Mouse (Mus musculus) embryonic stem cell, embryonic (primary cell): ENCODE measurements around the gene Il12rb2.

ENCODE experiments used
- CTCF ChIA-PET, 4 experiments: fragments of 300-600 bp in 2 of 4; fragments of 350-600 bp in 2 of 4; sonication (Branson Sonifier 250); formaldehyde crosslinking; loops; one replicate each; lab custom pipeline; 2022; ENCODE audit warnings: inconsistent platforms in 2 of 4; lab: Charles Lee
- POLR2A ChIA-PET, 4 experiments: fragments of 300-600 bp in 2 of 4; fragments of 350-600 bp in 2 of 4; sonication (Branson Sonifier 250); formaldehyde crosslinking; loops; one replicate each; lab custom pipeline; 2022; ENCODE audit warnings: antibody characterized with exemption in 4 of 4, inconsistent platforms in 1 of 4; lab: Charles Lee

The Il12rb2 gene

GRCm38 (mm10) chr6:67375982-67376391 is at the start of gene Il12rb2:
TSS of gene Il12rb2 (minus strand) at chr6:67376188.
- ChIA-PET CTCF (no interaction called here), POLR2A (no interaction called here)

- ChIA-PET CTCF (no interaction called here), POLR2A (interaction anchor here in 1 of 4 experiments (1.0 kb wide), 1 partner anchor 128 kb away, joined by 3 read pairs; no protein-coding TSS in a partner anchor)
Observed at GRCm38 (mm10) chr6:67421761-67422160, 45.8 kb upstream of the Il12rb2 start.

- CTCF ChIA-PET: no interaction called here
Observed at GRCm38 (mm10) chr6:67416557-67416956, 40.6 kb upstream of the Il12rb2 start.

GRCm38 (mm10) chr6:67415276-67415675 is 39.3 kb upstream of the Il12rb2 start:
- ChIA-PET POLR2A (interaction anchor here in 1 of 4 experiments (1.7 kb wide), 1 partner anchor 10 kb away, joined by 4 read pairs; no protein-coding TSS in a partner anchor), CTCF (no interaction called here)

More at GRCm38 (mm10) chr6:67416557-67416956, 40.6 kb upstream of the Il12rb2 start:
- POLR2A ChIA-PET: interaction anchor here in 1 of 4 experiments (0.6 to 1.7 kb wide), 3 partner anchors 11 to 423 kb away, joined by 3 to 5 read pairs (median 4); no protein-coding TSS in a partner anchor

- ChIA-PET CTCF (no interaction called here), POLR2A (no interaction called here)
Observed at GRCm38 (mm10) chr6:67413378-67413777, 37.4 kb upstream of the Il12rb2 start.

- CTCF ChIA-PET: no interaction called here
- POLR2A ChIA-PET: interaction anchor here in 1 of 4 experiments (1.1 kb wide), 1 partner anchor 10 kb away, joined by 4 read pairs; no protein-coding TSS in a partner anchor
Observed at GRCm38 (mm10) chr6:67405281-67405682, 29.3 kb upstream of the Il12rb2 start.

- CTCF ChIA-PET: no interaction called here
- POLR2A ChIA-PET: no interaction called here
Observed at GRCm38 (mm10) chr6:67399551-67399950, 23.6 kb upstream of the Il12rb2 start.

GRCm38 (mm10) chr6:67365785-67366184 is 10.2 kb downstream of the Il12rb2 start:
- CTCF ChIA-PET: no interaction called here
- POLR2A ChIA-PET: no interaction called here

- ChIA-PET CTCF (interaction anchor here in 2 of 4 experiments (0.6 to 1.5 kb wide), 3 partner anchors 103 to 529 kb away, joined by 3 to 12 read pairs (median 3); no protein-coding TSS in a partner anchor), POLR2A (no interaction called here)
Observed at GRCm38 (mm10) chr6:67348065-67348464, 27.9 kb downstream of the Il12rb2 start.

- ChIA-PET CTCF (no interaction called here), POLR2A (interaction anchor here in 1 of 4 experiments (0.9 kb wide), 1 partner anchor 122 kb away, joined by 3 read pairs; no protein-coding TSS in a partner anchor)
Observed at GRCm38 (mm10) chr6:67339494-67339893, 36.5 kb downstream of the Il12rb2 start.

GRCm38 (mm10) chr6:67337943-67338342 is 38.0 kb downstream of the Il12rb2 start:
- CTCF ChIA-PET: no interaction called here
- POLR2A ChIA-PET: no interaction called here

GRCm38 (mm10) chr6:67323788-67324187 is 52.2 kb downstream of the Il12rb2 start:
- POLR2A ChIA-PET: interaction anchor here in 1 of 4 experiments (1.1 kb wide), 1 partner anchor 15 kb away, joined by 3 read pairs; no protein-coding TSS in a partner anchor

GRCm38 (mm10) chr6:67318451-67318850 is 57.5 kb downstream of the Il12rb2 start:
- ChIA-PET POLR2A (interaction anchor here (0.6 to 3.4 kb wide), 23 partner anchors 9 to 308 kb away, joined by 3 to 20 read pairs (median 4); no protein-coding TSS in a partner anchor), CTCF (interaction anchor here (0.5 to 4.7 kb wide), 56 partner anchors 9 to 482 kb away, joined by 3 to 78 read pairs (median 5); partner anchors contain the start of gene Gadd45a (in 2 of the 4))

More at GRCm38 (mm10) chr6:67323788-67324187, 52.2 kb downstream of the Il12rb2 start:
- CTCF ChIA-PET: no interaction called here

GRCm38 (mm10) chr6:67317827-67318338 is 58.1 kb downstream of the Il12rb2 start:
- POLR2A ChIA-PET: interaction anchor here in 3 of 4 experiments (0.7 to 3.4 kb wide), 21 partner anchors 9 to 281 kb away, joined by 3 to 20 read pairs (median 4); partner anchors contain the start of gene Serbp1 (in 1 of the 3)
- CTCF ChIA-PET: interaction anchor here (0.5 to 4.7 kb wide), 43 partner anchors 9 to 481 kb away, joined by 3 to 78 read pairs (median 5); partner anchors contain the start of gene Gadd45a (in 1 of the 4)

- POLR2A ChIA-PET: interaction anchor here in 3 of 4 experiments (0.7 to 3.4 kb wide), 12 partner anchors 8 to 148 kb away, joined by 3 to 20 read pairs (median 4); partner anchors contain the start of gene Serbp1 (in 1 of the 3)
- CTCF ChIA-PET: interaction anchor here (0.6 to 4.7 kb wide), 8 partner anchors 8 to 201 kb away, joined by 3 to 78 read pairs (median 15); no protein-coding TSS in a partner anchor
Observed at GRCm38 (mm10) chr6:67317068-67317467, 58.9 kb downstream of the Il12rb2 start.

- ChIA-PET POLR2A (interaction anchor here in 3 of 4 experiments (0.7 to 1.5 kb wide), 8 partner anchors 9 to 282 kb away, joined by 3 to 4 read pairs (median 3); no protein-coding TSS in a partner anchor), CTCF (no interaction called here)
Observed at GRCm38 (mm10) chr6:67314697-67315096, 61.3 kb downstream of the Il12rb2 start.

GRCm38 (mm10) chr6:67309752-67310151 is 66.2 kb downstream of the Il12rb2 start:
- CTCF ChIA-PET: interaction anchor here in 3 of 4 experiments (0.6 to 2.2 kb wide), 4 partner anchors 8 to 242 kb away, joined by 3 to 16 read pairs (median 9); no protein-coding TSS in a partner anchor
- POLR2A ChIA-PET: interaction anchor here in 3 of 4 experiments (0.5 to 20.3 kb wide), 8 partner anchors 8 to 269 kb away, joined by 3 to 236 read pairs (median 4); no protein-coding TSS in a partner anchor

GRCm38 (mm10) chr6:67308994-67309393 is 67.0 kb downstream of the Il12rb2 start:
- ChIA-PET POLR2A (interaction anchor here in 3 of 4 experiments (0.8 to 20.3 kb wide), 14 partner anchors 9 to 170 kb away, joined by 3 to 236 read pairs (median 4); no protein-coding TSS in a partner anchor), CTCF (interaction anchor here (0.7 to 2.2 kb wide), 7 partner anchors 9 to 243 kb away, joined by 3 to 16 read pairs (median 4); no protein-coding TSS in a partner anchor)

- CTCF ChIA-PET: interaction anchor here in 3 of 4 experiments (0.8 to 2.3 kb wide), 3 partner anchors 15 to 133 kb away, joined by 4 to 13 read pairs (median 4); no protein-coding TSS in a partner anchor
- POLR2A ChIA-PET: interaction anchor here (0.5 to 22.9 kb wide), 18 partner anchors 8 to 266 kb away, joined by 3 to 629 read pairs (median 3); partner anchors contain the start of gene Gadd45a (in 1 of the 4)
Observed at GRCm38 (mm10) chr6:67303210-67303609, 72.8 kb downstream of the Il12rb2 start.
